Mouse (Mus musculus): ENCODE results near the gene Slamf6.
"Not testable (repeated sequence)": the region's sequence is repeated elsewhere in the genome, so short reads cannot be mapped to it uniquely, and the experiment has no call there.

The Slamf6 gene

GRCm38 (mm10) chr1:171917305-171918039 lies at the start of gene Slamf6:
Gene Slamf6 (plus strand): TSS chr1:171917515.
- DNase-seq (ENCODE audit: low spot score in 2 of 2), result peak; percentile 12

- no peak for DNase-seq (ENCODE audit: low spot score in 2 of 2)
Observed at GRCm38 (mm10) chr1:171886989-171887388, 30.3 kb upstream of the Slamf6 start.

GRCm38 (mm10) chr1:171895364-171895763 lies 22.0 kb upstream of the Slamf6 start, which contains the start of gene Gm10521:
Gene Gm10521 (plus strand): TSS chr1:171895664.
- not testable (repeated sequence) for DNase-seq (ENCODE audit: low spot score in 2 of 2)

- DNase-seq (ENCODE audit: low spot score in 2 of 2), result no peak
Observed at GRCm38 (mm10) chr1:171904011-171904410, 13.3 kb upstream of the Slamf6 start.

GRCm38 (mm10) chr1:171915638-171916458 lies 1.5 kb upstream of the Slamf6 start:
- no peak for DNase-seq (ENCODE audit: low spot score in 2 of 2)

- no peak for DNase-seq (ENCODE audit: low spot score in 2 of 2)
Observed at GRCm38 (mm10) chr1:171918136-171918920, 1.0 kb downstream of the Slamf6 start.

GRCm38 (mm10) chr1:171919193-171919592 lies 1.9 kb downstream of the Slamf6 start:
- no peak for DNase-seq (ENCODE audit: low spot score in 2 of 2)

GRCm38 (mm10) chr1:171919901-171920510 lies 2.7 kb downstream of the Slamf6 start:
- no peak for DNase-seq (ENCODE audit: low spot score in 2 of 2)

GRCm38 (mm10) chr1:171920989-171921621 lies 3.8 kb downstream of the Slamf6 start:
- DNase-seq (ENCODE audit: low spot score in 2 of 2), result peak in 1 of 2 experiments; percentile 12

GRCm38 (mm10) chr1:171921641-171922040 lies 4.3 kb downstream of the Slamf6 start:
- no peak for DNase-seq (ENCODE audit: low spot score in 2 of 2)

- no peak for DNase-seq (ENCODE audit: low spot score in 2 of 2)
Observed at GRCm38 (mm10) chr1:171922844-171923243, 5.5 kb downstream of the Slamf6 start.

- DNase-seq (ENCODE audit: low spot score in 2 of 2), result no peak
Observed at GRCm38 (mm10) chr1:171924900-171925299, 7.6 kb downstream of the Slamf6 start.

GRCm38 (mm10) chr1:171933851-171934250 lies 16.5 kb downstream of the Slamf6 start:
- no peak for DNase-seq (ENCODE audit: low spot score in 2 of 2)

GRCm38 (mm10) chr1:171938952-171939948 lies 21.9 kb downstream of the Slamf6 start:
- DNase-seq (ENCODE audit: low spot score in 2 of 2), result no peak

GRCm38 (mm10) chr1:171940626-171941025 lies 23.3 kb downstream of the Slamf6 start:
- DNase-seq (ENCODE audit: low spot score in 2 of 2), result no peak

GRCm38 (mm10) chr1:171946447-171946995 lies 29.2 kb downstream of the Slamf6 start:
- no peak for DNase-seq (ENCODE audit: low spot score in 2 of 2)

GRCm38 (mm10) chr1:171948161-171948945 lies 31.0 kb downstream of the Slamf6 start:
- no peak for DNase-seq (ENCODE audit: low spot score in 2 of 2)

- DNase-seq (ENCODE audit: low spot score in 2 of 2), result no peak
Observed at GRCm38 (mm10) chr1:171948946-171949508, 31.7 kb downstream of the Slamf6 start.

Measured in heart, adult 9 months (tissue).